Mouse (Mus musculus): ENCODE measurements around the gene Vasp.
A peak's percentile ranks its signal among the peaks of the same experiment; 100 is the strongest.

- 0 out of 2 replicates have a peak, but pooled peaks have one; percentile 16 for TF ChIP-seq EP300 (IDR thresholded peaks at IDR 0.05; ENCODE audit: insufficient read depth, low read depth, low read length)
- peak; percentile 65 for TF ChIP-seq CTCF (IDR thresholded peaks at IDR 0.05)
- TF ChIP-seq POLR2A (IDR thresholded peaks at IDR 0.05; ENCODE audit: insufficient read depth, low read depth, low read length): peak; percentile 61; the same call in 1 of the 2 replicates
These were observed 38.4 kb upstream of the Vasp start, which contains the start of gene Fosb for GRCm38 (mm10) chr7:19309884-19310641.
